Comparison of ENCODE assay signal across 9 mouse cellular contexts in the genomic region with DNA sequence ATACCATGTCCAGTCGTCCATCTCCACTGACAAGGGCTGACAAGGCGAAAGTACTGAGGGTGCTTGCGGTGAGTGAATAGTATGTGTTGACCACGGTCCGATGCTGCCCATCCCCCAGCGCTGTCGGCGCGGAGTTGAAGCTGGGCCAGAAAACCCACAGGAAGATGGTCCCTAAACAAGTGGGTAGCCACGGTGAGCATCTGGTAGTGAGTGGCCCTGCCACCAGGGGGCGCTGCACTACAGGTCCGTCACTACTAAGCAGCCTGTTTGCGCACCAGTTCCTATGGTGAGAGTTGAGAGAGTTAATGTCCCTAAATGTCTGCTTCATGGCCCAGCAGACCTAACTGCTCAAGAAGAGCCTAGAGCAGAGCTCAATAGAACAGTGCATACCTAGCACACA. TPM values are rescaled to one million over a fixed set of nuclear protein-coding genes. Genes with fewer than 3 reads are reported as not detected.
DNase-seq lines count a peak whose midpoint lies in the region; ATAC-seq lines count a peak whose summit lies in the region.
"Had no signal": no experiment of that assay in that cellular context is flagged by ENCODE, and none has a peak within 500 bp of the region (broad histone marks: within the 10 kb centered on the region; RNA-seq: fewer than 3 reads in every experiment).

No protein-coding gene starts in this region.

- WGBS in kidney, embryonic 15.5 days = 16% methylated on average over 13 of the region's 13 CpGs

- H3K27ac ChIP-seq in kidney, embryonic 15.5 days = no peak overlapping the region

- DNase-seq in kidney, adult 11 months = peak; percentile 56
- peak; percentile 68 for DNase-seq in T-cell, adult 2 months (ENCODE audit: low spot score)
- DNase-seq in cerebellum, postnatal 25 days = peak; percentile 80 to 87
- DNase-seq in heart, postnatal 25 days (ENCODE audit: low spot score) = peak; percentile 24
- peak; percentile 86 for DNase-seq in left cerebral cortex, postnatal 4 days
- DNase-seq in thymus, postnatal 10 days (ENCODE audit: low spot score in 2 of 2) = peak; percentile 54 to 86

- peaks cover 6% of the 10 kb centered on the region for H3K4me1 ChIP-seq in kidney, embryonic 15.5 days

- no peaks in the 10 kb centered on the region for H3K9me3 ChIP-seq in kidney, embryonic 15.5 days (replicated peaks)

- ATAC-seq in kidney, embryonic 15.5 days (replicated peaks; ENCODE audit: low FRiP score) = no peak
- 0 out of 2 replicates have a peak, but pooled peaks have one; percentile 27 for ATAC-seq in neutrophil, adult 5-6 weeks (ENCODE audit: extremely low read depth, insufficient number of reproducible peaks, low FRiP score, poor library complexity, severe bottlenecking)

- no peak overlapping the region for H3K4me2 ChIP-seq in kidney, embryonic 15.5 days

- no peaks in the 10 kb centered on the region for H3K36me3 ChIP-seq in kidney, embryonic 15.5 days

- no peak overlapping the region for H3K4me3 ChIP-seq in kidney, embryonic 15.5 days (replicated peaks)
- H3K4me3 ChIP-seq: erythroblast, embryonic 14.5 days had no signal

- H3K27me3 ChIP-seq in kidney, embryonic 15.5 days = peaks cover 67% of the 10 kb centered on the region

- intact Hi-C loops in heart, postnatal 25 days (cut with DNase I) = loop anchor here (10.0 kb wide), 1 partner anchor 241 kb away; a partner anchor contains a TSS
- intact Hi-C loops in left cerebral cortex, postnatal 4 days (cut with DNase I) = no loop called here

- no peak overlapping the region for H3K9ac ChIP-seq in kidney, embryonic 15.5 days

RNA-seq across cellular contexts. Expression of a gene that starts 8.7 kb away (rescaled TPM):
- 6.5 and 6.6 TPM in 2 replicates for polyA plus RNA-seq in kidney, embryonic 15.5 days (2015; fragmentation: Nextera tagmentation; extraction: Ambion mirVana)
- not detected for total RNA-seq in heart, postnatal 25 days (2021)
- total RNA-seq in left cerebral cortex, postnatal 4 days (2021) = 1 to 10 TPM in 1 of 2 experiments, under 1 TPM in 1; 0.46 to 1.4 TPM
- total RNA-seq in neutrophil, adult 5-6 weeks (2017) = not detected in 2 replicates
- polyA plus RNA-seq: erythroblast, embryonic 14.5 days had no signal

RNA-seq across cellular contexts. Expression of a gene that starts 41.2 kb away (rescaled TPM):
- 2.5 and 2.9 TPM in 2 replicates for polyA plus RNA-seq in kidney, embryonic 15.5 days (2015; fragmentation: Nextera tagmentation; extraction: Ambion mirVana)
- under 1 TPM in 1 of 2 experiments, not detected in 1; 0.22 TPM for total RNA-seq in heart, postnatal 25 days (2021)
- under 1 TPM; 0.80 to 0.89 TPM for total RNA-seq in left cerebral cortex, postnatal 4 days (2021)
- not detected in 2 replicates for total RNA-seq in neutrophil, adult 5-6 weeks (2017)
- polyA plus RNA-seq: erythroblast, embryonic 14.5 days had no signal

RNA-seq across cellular contexts. Expression of a gene that starts 51.0 kb away (rescaled TPM):
- 12.9 and 15.6 TPM in 2 replicates for polyA plus RNA-seq in kidney, embryonic 15.5 days (2015; fragmentation: Nextera tagmentation; extraction: Ambion mirVana)
- 1 to 10 TPM; 4.8 to 5.4 TPM for total RNA-seq in heart, postnatal 25 days (2021)
- total RNA-seq in left cerebral cortex, postnatal 4 days (2021) = 1 to 10 TPM; 4.4 TPM
- total RNA-seq in neutrophil, adult 5-6 weeks (2017) = 1.6 and 2.2 TPM in 2 replicates

RNA-seq across cellular contexts. Expression of a gene that starts 51.1 kb away (rescaled TPM):
- polyA plus RNA-seq in kidney, embryonic 15.5 days (2015; fragmentation: Nextera tagmentation; extraction: Ambion mirVana) = 587 and 599 TPM in 2 replicates
- 100 to 1,000 TPM; 184 to 199 TPM for total RNA-seq in heart, postnatal 25 days (2021)
- 100 to 1,000 TPM; 309 to 317 TPM for total RNA-seq in left cerebral cortex, postnatal 4 days (2021)
- 73.6 and 102 TPM in 2 replicates for total RNA-seq in neutrophil, adult 5-6 weeks (2017)

Comparison
In these comparisons a context has a peak if more than half of its experiments do, and no peak if none do; other contexts are left out.
1. DNase-seq: peak in every context shown above with its lines; median percentile 86 in left cerebral cortex, postnatal 4 days; 84 in cerebellum, postnatal 25 days; 70 in thymus, postnatal 10 days; 68 in T-cell, adult 2 months; 56 in kidney, adult 11 months; 24 in heart, postnatal 25 days.